Mouse (Mus musculus): ENCODE data around the gene 1700010B08Rik. TPM values are rescaled to one million over a fixed set of nuclear protein-coding genes. Genes with fewer than 3 reads are reported as not detected.

Gene 1700010B08Rik
- polyA plus RNA-seq, 2 experiments from 2014 or later, result not detected

DNA sequence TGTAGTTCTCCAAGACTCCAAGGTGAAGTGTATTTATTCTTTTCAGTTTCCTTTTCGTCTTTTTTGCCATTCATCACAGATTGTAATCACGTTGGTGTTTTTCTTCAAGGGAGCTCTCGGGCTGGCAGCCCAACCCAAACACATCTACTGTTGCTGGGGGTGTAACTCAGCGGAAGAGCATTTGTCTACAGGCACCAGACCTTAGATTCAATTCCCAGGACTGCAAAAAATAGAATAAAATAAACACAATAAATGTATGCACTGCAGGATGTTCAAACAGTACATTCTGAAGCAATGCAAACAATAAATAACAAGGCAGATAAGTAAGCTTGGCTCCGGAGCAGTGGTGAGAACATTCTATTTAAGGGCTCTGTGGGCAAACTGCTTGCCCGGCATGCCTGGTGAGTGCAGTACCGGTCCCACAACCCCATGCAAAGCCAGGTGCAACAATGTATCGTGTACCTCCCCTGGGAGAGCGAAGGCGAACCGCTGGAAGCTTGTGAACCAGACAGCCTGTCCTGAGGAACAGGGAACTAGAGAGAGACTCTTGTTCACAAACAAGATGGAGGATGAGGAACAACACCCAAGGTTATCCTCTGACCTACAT, 3.1 kb downstream of the 1700010B08Rik start:
- no peak for ATAC-seq

DNA sequence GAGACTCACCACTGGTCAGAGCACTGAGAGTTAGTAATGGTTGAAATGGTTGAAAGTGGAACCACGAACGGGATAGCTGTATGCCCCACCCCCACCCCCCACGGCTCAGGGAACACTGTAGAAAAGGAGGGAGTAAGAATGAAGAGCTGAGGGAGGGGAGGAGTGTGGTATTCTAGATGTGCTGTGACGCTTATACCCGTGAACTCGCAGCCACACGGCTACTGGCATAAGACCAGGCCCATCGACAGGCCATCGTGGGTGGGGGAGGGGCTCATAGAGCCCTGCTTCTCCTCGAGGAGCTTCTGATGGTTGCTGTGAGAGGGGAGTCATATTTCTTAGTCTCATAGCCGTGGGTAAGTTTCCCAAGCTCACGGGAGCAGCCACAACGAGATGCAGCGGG, 5.2 kb downstream of the 1700010B08Rik start:
- no peak for ATAC-seq

DNA sequence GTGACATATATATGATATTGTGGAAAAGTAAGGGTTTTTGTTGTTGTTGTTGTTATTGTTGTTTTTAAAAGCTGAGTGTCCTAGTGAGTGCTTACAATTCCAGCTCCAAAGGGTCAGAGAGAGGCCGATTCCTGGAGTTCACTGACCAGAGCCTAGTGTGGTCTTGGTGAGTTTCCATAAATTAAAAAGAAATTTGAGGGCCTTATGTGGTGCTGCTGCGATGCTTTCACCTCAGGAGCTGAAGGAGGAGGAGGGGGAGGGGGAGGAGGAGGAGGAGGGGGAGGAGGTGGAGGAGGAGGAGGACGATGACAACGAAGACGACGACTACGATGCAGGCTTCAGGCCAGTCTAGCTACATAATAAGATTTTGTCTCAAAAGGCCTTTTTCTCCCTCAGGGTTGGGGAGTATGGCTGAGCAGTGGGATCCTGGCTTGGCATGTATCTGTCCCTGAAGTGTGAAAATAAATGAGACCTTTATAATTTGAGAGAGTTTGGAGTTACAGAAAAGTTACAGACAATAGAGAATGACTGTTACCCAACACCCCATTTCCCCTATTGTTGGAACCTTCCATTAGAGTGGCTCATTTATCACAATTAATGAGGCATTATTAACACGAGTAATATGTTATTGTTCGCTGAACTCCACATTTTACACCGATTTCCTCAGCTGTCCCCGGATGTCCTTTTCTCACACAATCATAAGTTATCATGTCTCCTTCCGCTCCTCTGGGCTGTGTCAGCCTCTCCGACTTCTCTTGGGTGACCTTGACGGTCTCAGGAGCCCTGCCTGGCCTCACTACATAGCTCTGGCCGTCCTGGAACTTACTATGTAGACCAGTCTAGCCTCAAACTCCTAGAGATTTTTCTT, 6.0 kb downstream of the 1700010B08Rik start:
- no peak for ATAC-seq

DNA sequence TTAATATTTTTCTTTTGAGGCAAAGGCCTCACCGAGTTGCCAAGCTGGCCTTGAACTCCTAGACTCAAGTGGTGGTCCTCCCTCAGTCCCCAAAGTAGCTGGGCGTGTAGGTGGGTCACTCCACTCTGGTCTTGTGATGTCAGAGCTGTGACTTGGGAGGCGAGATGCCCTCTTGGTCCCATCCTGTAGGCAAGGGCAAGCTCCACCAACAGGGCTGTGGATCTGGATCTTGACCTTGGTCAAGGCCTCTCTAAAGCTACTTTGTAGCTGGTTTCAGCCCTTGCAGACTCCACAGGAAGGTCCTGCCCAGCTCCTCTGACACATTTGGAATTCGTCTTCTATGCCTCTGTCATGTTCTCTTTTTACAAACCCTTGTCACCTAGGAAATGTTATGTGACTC, 6.6 kb downstream of the 1700010B08Rik start:
- no peak for ATAC-seq

DNA sequence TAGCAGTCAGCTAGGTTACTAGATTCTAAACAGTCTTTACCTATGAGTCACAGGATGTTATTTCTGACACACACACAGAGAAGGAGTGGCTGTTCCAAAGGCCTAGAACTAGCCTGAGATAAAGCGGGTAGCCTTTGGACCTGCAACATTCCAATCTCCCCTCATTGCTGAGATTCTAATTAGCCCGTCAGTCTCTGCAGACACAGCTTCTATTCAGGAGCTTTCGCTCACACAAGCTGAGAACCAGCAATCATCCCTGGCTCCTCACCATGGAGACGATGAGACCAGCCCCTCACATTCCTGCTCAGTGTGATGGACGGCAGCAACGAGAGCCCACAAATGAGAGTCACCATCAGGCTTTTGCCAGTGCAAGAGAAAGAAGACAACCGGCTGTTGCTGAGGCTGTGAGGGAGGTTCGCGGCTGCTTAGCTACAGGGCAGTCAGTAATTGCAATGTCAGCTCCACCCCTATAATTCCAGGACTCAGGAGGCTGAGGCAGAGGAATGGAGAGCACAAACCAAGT, 11.3 kb downstream of the 1700010B08Rik start:
- ATAC-seq, result no peak

DNA sequence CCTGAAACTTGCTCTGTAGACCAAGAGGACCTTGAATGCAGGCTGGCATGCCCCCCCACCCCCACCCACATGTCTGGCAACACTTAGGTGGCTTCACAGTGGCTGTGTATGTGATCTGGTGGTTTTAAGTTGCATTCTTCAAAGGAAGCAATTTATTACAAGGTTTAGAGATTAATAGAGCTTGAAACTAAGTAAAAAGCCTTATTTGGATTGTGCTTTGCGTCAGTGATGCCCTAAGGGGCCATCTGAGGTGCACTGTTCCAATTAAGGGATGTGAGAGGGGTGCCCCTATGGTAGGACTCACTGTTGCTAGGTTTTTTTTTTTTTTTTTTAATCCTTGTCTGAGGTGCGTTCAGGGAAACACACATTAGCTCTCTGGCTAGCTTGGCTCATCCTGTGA, 15.2 kb downstream of the 1700010B08Rik start:
- ATAC-seq, result no peak

DNA sequence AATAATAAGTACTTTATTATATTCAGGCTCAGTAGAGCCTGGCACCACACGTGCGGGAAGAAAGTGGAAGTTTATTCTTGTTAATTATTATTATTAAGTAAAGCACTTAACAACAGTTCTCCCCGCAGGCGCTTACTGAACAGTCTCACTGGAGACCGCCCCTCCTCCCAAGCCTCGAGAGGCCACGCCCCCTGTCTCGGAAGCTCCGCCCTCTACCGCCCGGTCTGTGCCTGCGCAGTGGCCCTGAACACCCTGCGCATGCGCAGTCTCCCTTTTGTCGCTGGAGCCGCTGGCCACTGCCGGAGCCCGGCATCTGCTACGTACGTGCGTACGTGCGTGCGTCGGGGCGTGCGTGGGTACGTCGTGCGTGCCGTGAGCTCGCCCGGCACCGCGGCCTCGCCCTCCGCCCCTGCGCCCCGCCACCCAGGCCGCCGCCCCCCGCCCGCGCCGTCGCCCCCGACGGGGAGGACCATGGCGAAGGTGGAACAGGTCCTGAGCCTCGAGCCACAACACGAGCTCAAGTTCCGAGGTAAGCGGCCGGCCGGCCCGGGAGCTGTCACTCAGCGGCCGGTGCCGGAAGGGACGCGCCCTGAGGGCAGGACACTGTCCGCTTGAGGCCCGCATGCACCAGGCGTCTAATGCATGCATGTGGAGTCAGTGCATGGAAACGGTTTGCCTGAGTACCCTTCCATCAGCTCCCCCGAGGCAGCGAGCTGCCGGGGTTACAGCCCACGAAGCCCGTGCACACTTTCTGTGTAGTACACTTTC, 18.2 kb downstream of the 1700010B08Rik start, which contains the start of gene Vapb:
TSS of gene Vapb (plus strand) at position 290 of the 768 bp plus-strand sequence.
- ATAC-seq, result peak; percentile 96

DNA sequence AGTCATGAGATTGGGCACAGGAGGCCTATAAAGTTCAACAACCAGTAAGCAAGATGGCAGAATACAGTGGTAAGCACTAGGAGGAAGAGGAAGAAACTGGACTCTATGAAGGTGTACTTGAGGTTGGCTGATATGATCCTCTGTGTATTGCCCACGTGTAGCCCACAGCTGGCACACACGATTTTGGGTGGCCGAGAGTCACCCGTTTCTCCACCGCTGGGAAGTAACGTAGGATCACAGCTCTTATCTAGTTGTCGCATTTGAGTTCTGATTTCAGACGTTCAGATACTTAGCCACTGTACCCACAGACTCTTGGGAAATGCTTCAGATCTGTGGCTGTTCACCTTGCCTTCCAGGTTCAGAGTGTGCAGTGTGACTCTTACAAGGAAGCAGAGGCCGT, 19.0 kb downstream of the 1700010B08Rik start:
- no peak for ATAC-seq

DNA sequence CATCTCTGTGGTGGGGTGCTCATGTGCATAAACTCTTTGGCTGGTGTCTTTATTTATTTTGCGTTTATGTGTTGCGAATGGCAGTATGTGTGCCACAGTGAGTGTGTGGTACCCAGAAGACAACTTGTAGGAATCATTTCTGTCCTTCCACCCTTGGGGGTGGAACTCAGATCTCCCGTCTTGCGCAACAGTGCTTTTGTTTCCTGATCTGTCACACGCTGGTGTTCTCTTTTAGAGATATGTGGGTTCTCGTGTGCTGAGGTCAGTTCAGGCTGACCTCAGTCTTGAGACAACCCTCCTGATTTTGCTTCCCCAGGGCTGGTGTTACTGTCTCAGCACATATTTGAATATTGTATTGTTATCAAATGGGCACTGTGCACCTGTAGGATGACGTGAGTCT, 19.9 kb downstream of the 1700010B08Rik start:
- no peak for ATAC-seq

DNA sequence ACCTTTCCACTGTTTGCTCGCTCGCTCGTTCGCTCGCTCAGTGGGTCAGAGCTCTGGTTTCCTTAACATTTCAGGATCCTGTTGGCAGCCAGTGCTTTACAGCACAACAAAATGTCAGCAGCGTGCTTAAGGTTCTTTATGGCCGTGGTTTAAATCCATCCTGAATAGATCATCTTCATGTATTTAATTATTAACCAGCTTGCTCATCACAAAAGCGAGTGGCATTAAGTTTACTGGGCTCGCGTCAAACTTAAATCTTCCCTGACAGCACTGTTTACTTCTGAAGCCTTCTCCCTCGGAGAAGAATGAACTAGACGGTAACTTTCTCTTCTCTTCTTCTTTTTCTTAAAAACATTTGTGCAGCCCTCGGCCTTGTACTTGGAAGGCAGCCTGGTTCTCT, 22.9 kb downstream of the 1700010B08Rik start:
- ATAC-seq, result no peak

DNA sequence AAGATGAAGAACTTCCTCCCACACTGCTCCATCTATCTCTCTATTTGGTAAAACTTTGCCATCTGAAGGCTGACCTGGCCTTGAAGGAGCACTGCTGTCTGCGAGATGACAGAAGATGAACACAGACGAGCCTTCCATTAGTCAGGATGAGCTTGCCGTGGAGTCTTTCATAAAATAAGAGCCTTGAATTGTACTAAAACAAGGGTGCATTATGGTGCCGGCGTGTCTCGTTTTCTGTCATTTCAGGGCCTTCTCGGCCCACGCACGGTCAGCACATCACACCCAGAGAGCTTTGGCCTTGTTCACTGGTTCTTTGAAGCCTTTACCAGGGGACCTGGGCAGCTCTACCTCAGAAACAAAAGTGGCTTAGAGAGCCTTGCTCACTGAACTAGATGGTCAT, 23.5 kb downstream of the 1700010B08Rik start:
- ATAC-seq, result no peak

DNA sequence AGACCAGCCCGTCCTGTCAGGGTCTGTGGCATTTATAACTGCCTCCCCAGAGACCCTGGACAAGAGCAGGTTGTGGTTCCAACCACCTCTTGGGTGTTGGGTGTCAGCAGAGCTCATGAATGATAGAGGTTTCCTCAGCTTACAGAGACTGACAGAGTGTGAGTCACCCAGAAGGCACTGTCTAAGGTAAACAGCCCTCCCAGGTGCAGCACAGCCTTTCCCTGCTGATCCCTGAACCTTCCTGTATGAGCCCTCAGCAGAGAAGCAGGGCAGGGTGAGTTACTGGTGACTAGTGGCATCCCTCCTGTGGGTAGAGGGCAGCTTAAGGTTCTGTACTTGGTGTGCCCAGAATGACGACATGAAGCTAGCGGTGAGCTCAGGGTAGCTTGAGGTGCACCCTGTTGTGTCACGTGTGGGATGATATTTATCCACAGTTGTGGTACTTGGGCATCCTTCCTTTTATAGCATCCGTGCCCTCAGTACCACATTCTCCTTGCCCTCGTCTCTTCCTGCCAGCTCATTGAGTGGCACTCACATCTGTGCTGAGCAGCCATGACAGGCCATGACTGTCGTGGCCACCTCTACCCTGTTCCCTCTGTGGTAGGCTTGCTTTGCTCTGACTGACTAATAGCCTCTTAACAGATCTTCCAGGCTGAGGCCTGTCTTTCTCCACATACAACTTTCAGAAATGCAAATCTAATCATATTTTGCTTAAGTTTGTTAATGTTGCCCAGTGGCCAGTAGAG, 25.0 kb downstream of the 1700010B08Rik start:
- ATAC-seq, result no peak

DNA sequence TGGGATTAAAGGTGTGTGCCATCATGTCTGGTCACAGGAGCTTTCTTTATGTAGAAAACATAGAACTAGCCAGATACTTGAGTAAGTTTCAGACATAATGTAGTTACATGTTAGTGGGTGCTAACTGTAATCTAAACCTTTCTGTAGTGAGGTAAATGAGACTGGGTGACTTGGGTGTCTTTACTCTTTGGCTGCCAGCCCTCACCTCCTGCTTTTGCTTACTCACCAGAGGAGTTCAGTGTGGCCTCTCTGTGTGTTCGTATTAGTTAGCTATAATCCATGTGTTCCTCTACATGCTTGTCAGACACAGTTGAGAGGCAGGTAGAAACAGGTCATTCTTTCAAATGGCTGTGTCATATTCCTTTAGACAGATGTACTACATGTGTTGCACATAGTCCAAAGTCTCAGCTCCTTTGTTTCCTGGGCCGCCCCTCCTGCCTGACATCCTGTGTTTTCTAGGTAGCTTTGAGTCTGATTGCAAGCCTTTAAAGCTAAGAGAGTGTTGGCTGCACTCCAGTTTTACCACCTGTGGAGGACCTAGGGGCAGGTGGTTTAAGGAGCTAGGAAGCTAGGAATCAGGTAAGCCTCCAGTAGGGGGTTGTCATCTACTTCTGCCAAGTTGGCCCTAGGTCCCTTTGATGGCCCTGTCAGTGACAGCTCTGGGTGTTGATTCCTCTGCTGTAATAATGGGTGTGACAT, 29.9 kb downstream of the 1700010B08Rik start:
- no peak for ATAC-seq

DNA sequence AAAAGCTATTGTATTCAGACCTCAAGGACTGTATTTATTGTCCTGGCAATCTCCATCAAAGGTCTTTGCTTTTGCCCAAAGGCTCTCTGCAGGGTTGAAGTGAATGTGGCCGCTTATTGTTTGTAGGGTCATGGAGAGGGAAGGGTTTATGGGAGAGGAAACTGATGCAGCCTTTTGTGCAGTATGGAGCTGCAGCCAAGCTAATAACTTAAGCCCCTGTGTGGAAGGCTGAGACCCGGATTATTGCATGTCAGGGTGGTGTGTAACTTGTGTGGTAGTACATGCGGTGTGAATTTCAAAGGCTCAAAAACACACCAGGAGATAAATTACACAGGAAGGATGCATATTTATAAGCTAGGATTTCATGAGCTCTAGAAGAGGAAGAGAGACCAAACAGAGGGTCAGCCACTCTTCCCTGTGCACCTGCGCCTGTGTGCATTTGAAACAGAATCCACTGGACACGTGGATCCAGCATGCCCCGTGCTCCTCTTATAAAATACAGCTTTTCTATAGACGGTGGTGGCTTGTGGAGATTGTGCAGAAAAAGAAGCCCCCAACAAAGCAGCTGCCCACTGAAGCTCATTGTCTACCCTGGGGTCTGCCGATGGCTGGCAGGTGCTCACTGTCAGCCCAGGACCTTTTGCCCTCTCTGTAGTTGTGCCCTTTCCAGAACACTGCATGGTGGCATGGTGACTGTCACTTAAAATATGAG, 36.4 kb downstream of the 1700010B08Rik start:
- ATAC-seq, result no peak

DNA sequence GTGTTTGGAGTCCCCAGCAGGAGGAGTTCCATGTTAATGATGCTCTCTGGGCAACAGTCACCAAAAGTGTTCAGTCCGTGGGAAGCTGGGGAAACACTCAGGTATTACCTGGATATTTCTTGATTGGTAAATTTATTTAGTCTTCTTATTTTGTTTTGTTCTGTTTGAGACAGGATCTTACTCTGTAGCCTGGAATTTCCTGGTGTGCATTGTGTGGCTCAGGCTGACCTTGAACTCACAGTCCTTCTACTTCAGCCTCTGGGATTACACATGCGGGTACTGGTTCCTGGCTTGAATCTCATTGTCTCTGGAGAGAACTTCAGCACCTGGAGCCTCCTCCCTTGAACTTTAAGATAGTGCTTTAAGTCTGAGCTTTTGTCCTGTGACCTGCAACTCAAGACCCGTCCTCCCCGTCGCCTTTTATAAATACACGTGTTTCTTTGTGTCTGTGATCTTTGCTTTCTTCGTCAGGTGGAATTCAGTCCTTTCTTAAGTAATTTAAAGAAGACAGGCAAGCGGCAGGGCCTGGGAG, 38.5 kb downstream of the 1700010B08Rik start:
- ATAC-seq, result no peak

DNA sequence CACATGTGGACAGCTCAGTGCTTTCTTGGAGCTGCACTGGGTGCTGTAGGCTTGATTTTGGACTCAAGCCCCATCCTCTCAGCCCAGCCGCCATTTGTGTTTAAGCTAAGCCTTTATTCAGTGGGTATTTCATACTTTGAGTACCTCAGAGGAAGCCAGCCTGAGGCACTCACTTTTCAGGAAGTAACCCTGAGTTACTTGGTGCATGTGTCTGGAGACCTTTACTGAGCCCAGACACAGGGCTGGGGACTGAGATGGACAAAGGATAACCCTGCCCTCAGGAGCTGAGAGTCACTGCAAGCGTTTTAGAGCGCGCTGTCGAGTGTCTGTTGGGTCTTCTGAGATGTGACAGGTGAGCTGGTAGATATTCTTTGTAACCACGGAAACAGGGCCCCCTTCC, 41.4 kb downstream of the 1700010B08Rik start:
- ATAC-seq, result no peak

DNA sequence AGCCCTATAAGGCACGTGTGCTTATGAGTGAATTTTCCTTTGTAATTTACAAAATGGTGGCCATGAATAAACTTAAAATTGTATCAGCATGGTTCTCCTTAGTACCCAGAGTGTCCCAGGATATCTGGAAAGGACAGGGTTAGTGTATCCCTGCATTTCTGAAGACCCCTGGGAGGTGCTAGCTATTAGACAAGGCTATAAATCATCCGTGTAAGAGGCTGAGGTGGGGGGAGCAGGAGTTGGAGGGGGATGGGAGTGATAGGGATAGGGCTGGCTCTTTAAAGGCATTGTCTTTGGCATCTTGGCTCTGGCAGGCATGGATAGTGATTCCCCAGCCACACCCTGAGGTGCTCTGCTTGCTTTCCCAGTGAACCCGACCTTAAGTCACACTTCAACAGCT, 45.4 kb downstream of the 1700010B08Rik start:
- no peak for ATAC-seq

DNA sequence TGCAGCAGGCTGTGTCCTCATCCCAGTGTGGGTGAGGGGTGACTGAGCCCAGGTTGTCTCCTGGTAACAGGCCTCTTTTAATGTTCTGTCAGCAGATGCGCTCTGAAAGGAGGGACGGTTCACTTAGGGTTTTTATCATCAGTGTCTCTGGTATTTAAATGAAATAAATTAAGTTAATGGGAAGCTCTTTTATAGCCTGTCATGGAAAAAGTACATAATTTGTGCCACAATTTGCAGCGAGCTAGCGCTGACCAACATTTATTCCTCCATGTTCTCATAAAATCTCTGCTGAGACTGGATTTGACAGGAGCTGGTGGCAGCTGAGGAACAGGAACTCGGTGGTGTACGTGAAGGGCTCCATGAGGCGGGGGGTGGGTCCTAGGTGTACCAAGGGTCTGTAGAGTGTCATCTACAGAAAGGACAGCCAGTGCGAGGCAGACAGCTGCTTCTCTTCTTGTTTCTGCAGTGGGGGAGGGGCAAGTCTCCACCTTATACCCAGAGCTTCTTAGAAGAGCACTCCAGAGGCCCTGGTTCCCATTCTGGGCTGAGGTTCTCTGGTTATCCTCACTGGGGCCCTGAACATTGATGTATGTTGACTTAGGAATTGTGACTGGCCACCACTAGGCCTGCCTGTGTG, 48.9 kb downstream of the 1700010B08Rik start:
- no peak for ATAC-seq

DNA sequence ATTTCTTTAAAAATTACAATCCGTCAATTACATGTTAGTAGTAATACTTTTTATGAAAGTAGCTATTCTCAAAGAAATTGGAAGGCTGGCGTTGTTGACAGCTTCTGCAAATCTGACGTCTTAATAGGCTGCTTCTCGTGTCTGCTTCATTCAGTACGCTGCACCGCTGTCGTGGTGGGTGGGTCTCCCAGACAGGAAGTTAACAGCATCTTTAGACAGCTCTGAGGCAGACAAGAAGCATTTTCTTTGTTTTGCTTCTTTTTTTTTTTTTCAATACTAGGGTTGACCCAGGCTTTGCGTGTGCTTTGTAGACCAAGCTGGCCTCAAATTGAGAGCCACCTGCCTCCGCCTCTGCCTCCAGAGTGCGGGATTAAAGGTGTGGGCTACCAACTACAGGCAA, 50.0 kb downstream of the 1700010B08Rik start:
- peak; percentile 67 for ATAC-seq

DNA sequence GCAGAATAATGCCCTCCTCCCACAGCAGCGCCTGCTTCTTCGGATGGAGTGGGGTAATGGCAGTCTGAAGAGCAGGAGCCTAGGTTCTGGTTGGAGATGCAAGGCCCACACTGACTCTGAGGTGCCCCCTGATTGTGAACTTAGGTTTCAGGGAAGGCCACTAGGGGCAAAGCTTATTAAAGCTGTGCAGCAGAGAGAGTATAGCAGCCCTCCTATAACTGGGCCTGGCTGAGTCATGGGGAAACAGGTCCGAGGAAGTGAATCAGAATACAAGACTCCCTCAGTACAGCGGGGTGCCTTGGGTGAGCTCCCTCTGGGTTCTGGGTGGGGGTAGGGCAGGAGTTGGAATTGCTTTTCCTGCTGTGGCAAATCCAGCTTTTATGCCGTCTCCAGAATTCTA, 51.4 kb downstream of the 1700010B08Rik start:
- no peak for ATAC-seq
